Mouse (Mus musculus) gastrocnemius, postnatal 36 days (tissue): Measurements from ENCODE around the gene Edar. TPM values are rescaled to one million over a fixed set of nuclear protein-coding genes. Genes with fewer than 3 reads are reported as not detected.

Source experiments
- DNase-seq, 2 experiments: peaks; one replicate each; pipeline ENCODE4 v3.0.0; 2022
- intact Hi-C: fragments of 180-260 bp; cut with DNase I; formaldehyde crosslinking; loops from one replicate; pipeline ENCODE4 v1.15.1; 2025
- total RNA-seq, 2 experiments: library from RNA; stranded (reverse); gene quantifications; 2 replicates each; pipeline ENCODE4 v1.2.3; 2021

Edar gene
- total RNA-seq, 2 experiments from 2014 or later, result 0.15 TPM; not detected in 1

DNA sequence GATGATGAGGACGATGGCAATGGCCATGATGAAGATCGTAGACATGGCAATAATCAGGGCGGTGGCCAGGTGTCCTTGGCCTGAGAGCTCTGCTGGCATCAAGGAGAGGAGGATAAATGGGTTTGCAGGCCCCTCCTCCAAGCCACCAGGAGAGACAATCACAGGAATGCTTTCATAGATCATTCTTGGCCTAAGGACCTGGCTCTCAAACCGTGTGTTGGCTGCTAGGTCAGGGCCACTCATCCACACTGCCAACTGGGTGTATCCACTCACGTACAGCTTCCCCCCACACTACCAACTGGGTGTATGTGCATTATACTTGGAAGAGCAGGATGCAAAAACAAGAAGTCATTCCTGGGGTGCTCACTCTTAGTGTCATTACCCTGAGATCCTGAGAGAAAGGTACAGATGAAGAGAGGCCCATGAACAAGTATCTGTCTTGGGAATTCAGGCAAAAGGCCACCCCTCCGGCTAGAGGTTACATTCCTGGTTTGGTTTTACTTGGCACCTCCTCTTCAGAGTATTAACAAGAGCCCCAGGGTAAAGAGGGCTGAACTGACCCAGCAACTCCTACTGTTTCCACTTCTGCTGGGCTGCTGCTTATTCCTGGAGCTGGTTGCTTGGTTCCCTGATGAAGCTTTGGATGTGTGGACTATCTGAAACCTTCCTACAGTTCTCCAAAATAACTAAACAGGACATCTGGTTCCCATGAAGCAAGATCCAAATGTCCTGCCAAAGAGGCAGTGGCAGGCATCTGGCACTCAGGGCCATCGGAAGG lies 64.8 kb downstream of the Edar start:
- no peak for DNase-seq
- intact Hi-C loops, result no loop called here

DNA sequence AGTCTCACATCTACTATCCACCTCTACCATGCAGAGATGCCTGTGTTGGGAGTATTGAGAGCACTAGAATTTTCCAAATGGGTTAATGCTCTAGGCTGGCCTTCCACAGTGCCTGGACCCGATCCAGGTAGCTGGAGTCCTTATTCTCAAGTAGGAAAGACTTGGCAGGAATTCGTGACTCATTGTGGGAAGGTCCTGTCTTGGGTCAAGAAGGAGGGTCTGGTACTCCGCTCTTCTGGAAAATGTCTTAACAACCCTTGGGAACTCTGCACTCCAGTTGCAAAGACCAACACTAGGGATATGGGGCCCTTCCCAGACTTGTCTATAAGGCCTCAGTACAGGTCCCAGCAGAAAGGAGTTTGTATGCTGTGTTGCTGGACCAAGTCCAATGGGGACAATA lies 66.6 kb downstream of the Edar start:
- intact Hi-C loops, result no loop called here
- DNase-seq, result no peak

DNA sequence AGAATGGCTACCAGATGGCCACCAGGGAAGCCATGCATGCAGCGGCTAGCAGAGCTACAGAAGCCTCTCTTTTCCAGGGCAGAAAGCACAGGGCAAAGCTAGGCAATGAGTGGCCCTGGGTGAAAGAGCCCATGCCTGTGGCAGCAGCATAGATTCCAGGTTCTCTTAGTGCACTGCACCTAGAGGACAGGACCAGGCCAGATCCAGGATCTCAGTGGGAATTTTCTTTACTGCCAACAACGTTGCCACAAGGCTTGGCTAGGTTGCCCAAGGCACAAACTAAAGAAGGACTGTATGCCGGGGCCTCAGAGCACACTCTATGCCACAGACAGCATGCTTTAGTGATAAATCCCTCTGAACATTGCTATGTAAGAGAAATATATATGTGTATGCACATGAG lies 69.1 kb downstream of the Edar start:
- intact Hi-C loops, result no loop called here
- no peak for DNase-seq

DNA sequence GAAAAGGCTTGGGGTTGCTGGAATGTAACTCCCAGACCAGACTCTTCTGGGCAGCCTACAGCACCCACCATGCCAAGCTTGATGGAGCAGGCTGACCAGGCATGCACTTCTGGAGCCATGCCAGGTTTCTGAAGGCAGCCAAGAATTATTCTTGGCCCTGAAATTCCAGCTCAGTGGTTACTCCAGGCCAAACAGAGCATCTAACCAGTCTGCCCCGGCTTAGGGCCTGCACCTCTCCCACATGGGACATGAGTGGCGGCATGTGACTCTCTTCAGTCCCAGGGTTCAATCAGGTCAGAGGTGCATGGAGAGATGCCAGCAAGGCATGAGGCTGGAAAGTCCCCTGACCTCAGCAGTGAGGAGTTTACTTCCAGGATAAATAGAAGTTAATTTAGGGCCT lies 70.7 kb downstream of the Edar start:
- intact Hi-C loops, result no loop called here
- peak; percentile 41 to 71 for DNase-seq

DNA sequence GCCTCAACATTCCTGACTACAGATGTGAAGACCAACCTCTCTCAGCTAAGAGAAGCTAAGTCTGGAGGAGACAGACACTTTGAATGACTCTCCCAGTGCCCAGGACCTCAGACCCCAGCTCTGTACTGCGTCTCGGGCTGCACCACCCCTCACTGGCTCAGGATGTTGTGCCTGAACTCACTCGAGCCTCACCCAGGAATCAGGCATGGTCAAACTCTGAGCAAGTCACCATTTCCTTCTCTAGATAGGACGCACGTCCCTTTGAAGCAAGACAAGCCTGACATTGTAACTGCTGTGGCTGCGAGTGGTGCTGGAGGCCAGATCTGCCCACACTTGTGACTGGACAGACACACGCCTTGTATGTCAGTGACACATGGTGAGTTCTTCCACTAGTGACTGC lies 73.5 kb downstream of the Edar start:
- DNase-seq, result no peak
- intact Hi-C loops, result no loop called here

DNA sequence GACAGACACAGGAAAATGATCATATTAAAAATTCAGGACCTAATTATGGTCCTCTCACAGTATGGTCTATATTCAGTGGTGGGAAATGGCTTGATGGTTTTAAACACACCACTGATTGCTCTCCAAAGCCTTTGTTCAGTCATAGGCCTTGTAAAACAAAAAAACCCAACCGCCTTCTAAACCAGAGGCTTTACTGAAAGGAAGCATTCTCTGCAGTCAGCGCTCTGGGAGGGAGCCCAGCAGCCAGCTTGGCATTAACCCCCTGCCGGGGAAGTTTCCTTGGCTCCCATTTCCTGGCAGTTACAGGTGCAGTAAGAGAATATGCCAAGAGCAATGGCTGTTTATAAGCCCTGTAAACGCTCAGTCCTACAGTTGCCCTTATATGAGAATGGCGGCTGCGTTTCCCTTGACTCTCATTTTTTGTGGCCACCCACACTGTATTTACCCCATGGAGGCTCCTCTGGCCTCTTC lies 74.0 kb downstream of the Edar start:
- DNase-seq, result peak; percentile 31 to 38
- intact Hi-C loops, result no loop called here

DNA sequence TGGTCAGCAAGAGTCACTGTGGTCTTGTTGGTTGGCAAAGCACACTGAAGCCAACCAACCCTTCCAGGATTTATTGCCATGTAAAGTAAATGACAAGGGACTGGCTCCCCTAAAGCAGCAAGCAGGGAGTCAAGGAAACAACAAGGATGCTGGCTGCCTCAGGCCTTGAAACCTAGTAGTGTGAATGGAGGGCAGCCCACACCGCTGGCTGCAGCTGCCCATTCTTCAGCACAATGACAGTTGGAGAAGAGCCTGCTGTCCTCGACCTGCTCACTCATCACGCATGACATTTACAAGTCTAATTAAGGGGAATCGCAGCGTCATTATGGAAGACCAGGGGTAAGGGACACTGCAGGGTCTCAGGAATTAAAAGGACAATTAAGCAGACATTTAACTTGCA lies 74.5 kb downstream of the Edar start:
- no peak for DNase-seq
- intact Hi-C loops, result no loop called here

DNA sequence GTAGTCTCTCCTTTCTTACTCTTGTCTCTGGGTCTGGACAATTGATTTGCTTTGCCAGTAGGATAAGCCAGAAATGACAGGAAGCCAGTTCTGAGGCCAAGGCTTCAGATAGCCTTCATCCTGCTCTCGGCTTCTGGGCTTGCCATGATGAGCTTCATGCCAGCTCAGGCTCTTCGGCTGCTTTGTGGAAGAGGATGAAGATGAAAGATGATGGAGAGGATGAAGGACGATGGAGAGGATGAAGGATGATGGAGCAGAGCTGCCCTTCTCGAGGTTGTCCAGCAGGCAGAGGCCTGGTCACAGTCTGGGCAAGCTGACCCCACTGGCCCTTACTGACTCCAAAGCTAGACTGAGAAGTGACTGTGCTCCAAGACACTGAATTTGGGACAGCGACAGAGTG lies 75.3 kb downstream of the Edar start:
- no peak for DNase-seq
- intact Hi-C loops, result no loop called here

DNA sequence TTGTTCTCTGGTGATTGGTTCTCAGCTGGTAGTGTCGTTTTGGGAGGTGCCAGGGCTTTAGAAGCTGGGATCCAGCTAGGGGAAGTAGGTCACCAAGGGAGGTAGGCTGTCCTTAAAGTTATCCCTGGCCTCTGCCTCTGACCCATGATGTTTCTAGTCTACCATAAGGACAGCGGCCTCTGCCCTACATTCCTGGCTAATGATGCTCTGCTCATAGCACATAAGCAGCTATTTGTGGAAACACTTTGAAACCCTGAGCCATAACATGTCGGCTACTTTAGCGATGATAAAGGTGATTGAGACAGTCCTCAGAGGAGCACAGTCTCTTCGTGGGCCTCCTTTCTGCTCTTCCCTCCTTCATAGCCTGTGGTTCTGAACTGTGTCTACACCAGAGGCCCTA lies 79.6 kb downstream of the Edar start:
- no peak for DNase-seq
- intact Hi-C loops, result no loop called here

DNA sequence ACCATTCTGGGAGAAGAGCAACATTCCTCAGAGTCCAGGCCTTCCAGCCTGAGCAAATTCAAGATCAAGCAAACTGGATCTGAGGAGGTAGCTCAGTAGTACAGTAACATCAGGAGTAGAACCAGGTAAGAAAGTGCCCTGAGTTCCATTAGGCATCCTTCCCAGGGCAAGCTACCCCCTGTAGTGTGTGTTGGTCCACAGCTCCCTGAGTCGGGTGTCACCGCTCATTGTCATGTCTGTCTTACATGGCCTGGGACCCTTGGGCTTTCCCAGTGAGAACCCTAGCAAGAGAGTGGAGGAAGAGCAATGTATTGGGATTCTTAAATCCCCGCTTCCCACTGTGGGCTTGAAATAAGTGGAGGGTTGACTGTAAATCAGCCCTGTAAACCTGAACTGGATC lies 80.3 kb downstream of the Edar start:
- DNase-seq, result no peak
- intact Hi-C loops, result no loop called here

DNA sequence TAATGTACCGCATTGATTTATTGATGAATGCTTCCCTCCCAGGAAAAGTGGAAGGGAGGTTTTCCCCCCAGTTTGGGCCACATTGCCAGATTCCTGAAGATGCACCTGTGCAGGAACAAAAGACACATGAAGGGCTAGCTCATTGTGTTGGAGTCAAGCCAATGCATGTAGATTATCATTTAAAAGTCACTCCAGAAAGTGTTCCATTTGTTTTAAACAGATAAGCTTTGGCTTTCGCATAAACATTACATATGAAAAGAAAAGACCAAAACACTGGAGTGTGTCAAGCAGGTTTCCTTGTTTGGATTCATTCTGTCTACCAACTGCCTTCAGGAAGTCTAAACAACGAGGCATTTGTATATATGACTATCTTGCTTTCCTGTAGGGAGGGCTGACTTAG lies 81.0 kb downstream of the Edar start:
- intact Hi-C loops, result no loop called here
- no peak for DNase-seq

DNA sequence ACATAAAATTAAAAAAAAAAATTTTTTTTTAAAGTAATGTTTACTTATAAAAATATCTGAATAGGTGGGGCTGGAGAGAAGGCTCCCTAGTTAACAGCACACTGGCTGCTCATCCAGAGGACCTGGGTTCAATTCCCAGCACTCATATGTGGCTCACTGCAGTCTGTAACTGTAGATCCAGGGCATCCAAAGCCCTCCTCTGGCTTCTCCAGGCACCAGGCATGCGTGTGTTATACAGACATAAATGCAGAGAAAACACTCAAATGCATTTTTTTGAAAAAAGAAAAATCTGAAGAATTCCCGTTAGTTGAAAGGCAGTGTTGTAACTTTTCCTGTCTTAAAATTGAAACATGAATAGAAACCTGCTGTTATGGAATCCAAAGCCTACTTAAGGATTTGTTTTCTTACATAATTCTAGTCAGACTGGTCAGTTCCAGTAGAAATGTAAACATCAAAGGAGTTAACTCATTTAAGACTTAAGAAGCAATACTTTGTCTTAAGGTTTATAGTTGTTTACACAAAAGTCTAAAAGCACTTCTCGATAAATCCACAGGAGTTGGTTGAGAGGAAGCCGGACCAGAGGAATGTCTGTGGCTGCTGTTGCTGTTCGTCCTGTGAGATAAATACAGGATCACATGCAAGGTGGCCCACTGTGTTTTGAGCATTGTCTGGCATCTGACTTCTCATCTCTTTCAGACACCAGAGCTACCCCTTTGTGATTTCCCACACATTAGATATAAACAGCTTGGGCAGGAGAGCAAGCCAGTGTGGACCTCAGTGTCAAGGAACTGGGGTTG lies 89.8 kb downstream of the Edar start:
- intact Hi-C loops, result no loop called here
- no peak for DNase-seq

DNA sequence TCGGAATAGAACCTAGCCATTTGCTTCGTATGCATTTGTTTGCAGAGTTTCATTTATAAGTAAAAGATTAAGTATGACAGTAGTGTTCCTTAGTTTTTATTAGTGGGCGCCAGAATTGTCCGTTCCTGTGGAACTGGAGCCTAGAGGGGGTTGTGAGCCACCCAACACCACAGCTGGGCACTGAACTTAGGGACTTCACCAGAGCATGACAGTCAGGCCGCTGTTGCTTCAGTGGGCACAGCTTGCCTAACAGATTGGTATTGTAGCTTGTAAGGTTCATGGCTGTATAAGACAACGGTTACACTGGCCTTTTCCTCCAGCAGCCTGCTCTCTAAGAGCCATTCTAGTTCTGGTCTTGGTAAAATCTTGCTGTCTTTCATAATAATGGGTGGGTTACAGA lies 114.9 kb downstream of the Edar start:
- intact Hi-C loops, result loop anchor here (1.0 to 5.0 kb wide), 2 partner anchors 61 to 112 kb away; no protein-coding TSS in a partner anchor
- DNase-seq, result no peak

DNA sequence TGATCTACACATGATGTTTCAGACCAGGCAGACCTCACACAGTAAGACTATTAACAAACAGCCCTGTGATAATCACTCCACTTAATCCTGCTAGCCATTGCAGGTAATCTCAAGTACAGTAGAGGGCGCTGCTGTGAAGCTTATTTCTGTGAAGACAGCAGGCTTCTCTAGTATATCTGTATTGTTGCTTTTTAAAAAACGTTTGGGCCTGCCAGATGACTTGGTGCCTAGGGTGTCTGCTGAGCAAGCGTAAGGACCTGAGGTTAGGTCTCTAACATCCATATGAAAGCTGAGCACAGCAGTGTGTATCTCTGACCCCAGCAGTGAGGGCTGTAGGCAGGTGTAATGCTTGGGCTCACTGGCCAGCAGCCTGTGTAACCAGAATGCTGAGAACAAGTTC lies 115.6 kb downstream of the Edar start:
- intact Hi-C loops, result loop anchor here (1.0 to 5.0 kb wide), 2 partner anchors 61 to 112 kb away; no protein-coding TSS in a partner anchor

DNA sequence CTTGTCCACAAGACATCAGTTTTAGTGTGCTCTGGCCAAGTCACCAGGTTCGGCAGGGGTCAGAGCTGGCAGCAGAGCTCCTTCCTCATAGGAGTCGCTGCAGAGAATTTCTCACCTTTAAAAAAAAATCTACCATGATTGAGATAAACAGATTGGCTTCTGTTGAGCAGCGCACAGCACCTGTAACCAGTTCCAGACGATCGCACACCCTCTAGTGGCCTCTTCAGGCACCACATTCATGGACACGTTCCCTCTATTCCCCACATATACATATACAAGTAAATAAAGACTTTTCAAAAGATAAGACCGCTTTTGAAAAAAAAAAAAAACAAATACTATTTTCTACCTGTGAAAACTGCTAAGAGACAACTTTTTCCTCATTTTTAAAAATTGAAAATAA lies 116.4 kb downstream of the Edar start:
- DNase-seq, result peak in 1 of 2 experiments; percentile 21
- intact Hi-C loops, result no loop called here

More for the DNA sequence above, 115.6 kb downstream of the Edar start:
- DNase-seq, result no peak

DNA sequence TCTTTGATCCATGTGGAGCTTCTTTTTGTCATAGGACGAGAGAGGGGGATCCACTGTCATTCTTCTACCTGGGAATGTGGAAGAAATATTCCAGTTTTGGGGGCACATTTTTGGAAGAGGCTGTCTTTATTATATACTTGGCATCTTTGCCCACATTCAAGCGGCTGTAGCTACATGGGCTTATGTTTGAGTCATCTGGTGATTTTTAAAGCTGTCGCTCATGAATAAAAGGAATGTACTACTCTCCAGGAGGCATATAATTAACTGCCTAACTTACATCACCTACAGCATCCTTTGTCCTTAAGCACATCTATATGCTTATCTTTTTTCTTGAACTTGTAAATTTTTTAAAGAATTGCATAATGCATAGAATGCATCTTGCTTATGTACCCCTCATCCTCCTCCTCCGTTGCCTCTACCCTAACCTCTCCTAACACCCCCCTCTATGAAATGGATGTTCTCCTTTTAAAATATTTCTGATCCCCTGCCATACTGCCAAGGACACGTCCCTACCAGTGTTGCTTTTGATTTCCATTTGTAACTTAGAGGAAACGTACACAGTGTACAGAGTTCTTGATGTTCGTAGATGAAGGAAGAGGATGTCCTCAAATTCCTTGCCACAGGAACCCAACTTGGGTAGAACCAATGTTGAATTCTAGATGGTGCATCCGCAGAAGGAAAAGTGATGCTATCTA lies 120.6 kb downstream of the Edar start:
- DNase-seq, result no peak
- intact Hi-C loops, result no loop called here

Other genes with a start within 250 kb of the Edar start
- gene Ranbp2, start 228.7 kb downstream of the Edar start, total RNA-seq, result 10 to 100 TPM; 36.3 to 41.8 TPM
- under 1 TPM; 0.37 to 0.41 TPM for gene Ccdc138, start 177.7 kb downstream of the Edar start, total RNA-seq
- not detected for gene Gm17542, start 42.6 kb upstream of the Edar start, total RNA-seq
- under 1 TPM; 0.42 to 0.87 TPM for gene Sh3rf3, start 137.7 kb upstream of the Edar start, total RNA-seq